Comparison of ENCODE assay signal across 14 mouse cellular contexts in the genomic region with DNA sequence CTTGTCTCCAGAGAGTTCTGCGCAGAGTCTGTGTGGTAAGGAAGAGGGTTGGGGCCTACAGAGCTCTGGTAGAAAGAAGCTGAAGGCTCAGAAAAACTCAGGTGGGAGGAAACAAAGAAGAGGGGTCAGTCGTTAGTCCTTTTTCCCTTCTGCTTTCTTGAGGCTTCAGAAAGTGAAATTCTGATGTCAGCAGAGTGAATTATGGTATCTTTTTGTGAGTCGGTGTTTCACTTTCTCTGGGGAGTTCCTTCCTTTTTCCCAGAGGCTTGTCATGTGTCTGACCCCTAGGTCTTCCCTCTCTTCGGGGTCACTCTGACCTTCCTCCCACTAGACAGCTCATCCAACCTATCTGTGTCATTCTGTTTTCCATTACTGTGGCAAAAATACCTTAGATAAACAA.
"Had no signal": no experiment of that assay in that cellular context is flagged by ENCODE, and none has a peak within 500 bp of the region (broad histone marks: within the 10 kb centered on the region; RNA-seq: fewer than 3 reads in every experiment).

No protein-coding gene starts in this region.

- ATAC-seq: intestine, postnatal 0 days had no signal

- H3K9me3 ChIP-seq: limb, embryonic 15.5 days; liver, embryonic 15.5 days; lung, embryonic 15.5 days; midbrain, embryonic 10.5 days; neural tube, embryonic 15.5 days; stomach, embryonic 15.5 days had no signal

- H3K4me1 ChIP-seq: limb, embryonic 15.5 days; liver, embryonic 15.5 days; lung, embryonic 15.5 days; midbrain, embryonic 10.5 days; neural tube, embryonic 15.5 days; stomach, embryonic 15.5 days had no signal

- H3K4me2 ChIP-seq: limb, embryonic 15.5 days; liver, embryonic 15.5 days; lung, embryonic 15.5 days; neural tube, embryonic 15.5 days; stomach, embryonic 15.5 days had no signal

- H3K27me3 ChIP-seq: limb, embryonic 15.5 days; liver, embryonic 15.5 days; lung, embryonic 15.5 days; neural tube, embryonic 15.5 days; stomach, embryonic 15.5 days had no signal

- H3K4me3 ChIP-seq: left cerebral cortex, adult 2 months; limb, embryonic 15.5 days; liver, embryonic 15.5 days; lung, embryonic 15.5 days; midbrain, embryonic 10.5 days; myocyte; neural tube, embryonic 15.5 days; stomach, embryonic 15.5 days had no signal

- DNase-seq: kidney, adult 8-10 months; kidney, postnatal 25 days; lung, postnatal 14 days; midbrain, embryonic 14.5 days; thymus, postnatal 36 days had no signal

- H3K27ac ChIP-seq: left cerebral cortex, adult 2 months; limb, embryonic 15.5 days; liver, embryonic 15.5 days; lung, embryonic 15.5 days; midbrain, embryonic 10.5 days; neural tube, embryonic 15.5 days; stomach, embryonic 15.5 days had no signal

- H3K9ac ChIP-seq: limb, embryonic 15.5 days; liver, embryonic 15.5 days; lung, embryonic 15.5 days; neural tube, embryonic 15.5 days; stomach, embryonic 15.5 days had no signal

- H3K36me3 ChIP-seq: limb, embryonic 15.5 days; liver, embryonic 15.5 days; lung, embryonic 15.5 days; midbrain, embryonic 10.5 days; neural tube, embryonic 15.5 days; stomach, embryonic 15.5 days had no signal
